Mouse (Mus musculus): ENCODE results near the gene Mbtd1.

DNA sequence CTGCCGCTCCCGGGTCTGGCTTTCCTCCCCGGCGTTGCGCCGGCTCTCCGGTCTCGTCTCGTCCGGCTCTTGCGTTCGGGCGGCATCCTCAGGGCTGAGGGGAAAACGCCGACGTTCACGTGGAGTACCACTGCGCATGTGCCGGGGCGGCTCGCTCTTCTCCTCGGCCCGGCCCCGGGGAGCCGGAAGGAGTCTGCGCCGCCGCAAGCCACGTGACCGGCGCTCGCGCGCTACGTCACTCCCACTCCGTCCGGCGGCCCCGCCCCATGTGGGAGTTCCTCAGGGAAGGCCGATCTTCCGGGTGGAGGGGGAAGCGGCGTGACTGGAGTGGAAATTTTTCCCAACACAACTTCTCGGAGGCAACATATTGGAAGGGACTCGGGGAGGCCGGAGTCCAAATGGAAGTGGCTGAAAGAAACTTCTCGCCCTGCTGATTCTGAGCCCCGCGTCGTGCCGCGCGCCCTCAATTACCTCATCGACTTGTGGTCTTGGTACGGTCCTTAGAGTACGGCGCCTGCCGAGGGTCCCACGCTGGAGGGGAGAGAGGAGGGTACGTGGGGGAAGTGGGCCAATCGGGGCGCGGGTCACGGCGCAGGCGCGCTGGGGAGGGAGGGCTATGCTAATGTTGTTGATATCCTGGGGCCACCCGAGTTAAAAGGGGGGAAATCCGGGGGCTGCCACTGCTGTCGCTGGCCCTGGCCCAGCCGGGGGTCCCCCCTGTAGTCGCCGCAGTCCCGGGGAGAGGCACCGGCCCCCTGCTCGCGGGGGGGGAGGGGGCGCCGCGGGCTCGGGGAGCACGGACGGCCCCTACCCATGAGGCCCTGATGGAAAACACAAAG, at the start of gene Mbtd1, which contains the start of gene Utp18:
- no peak for TF ChIP-seq CTCF (IDR thresholded peaks at IDR 0.05; ENCODE audit: extremely low read depth, insufficient read depth, low read length)
- peak; percentile 46; the same call in 1 of the 2 replicates for TF ChIP-seq POLR2A (IDR thresholded peaks at IDR 0.05; ENCODE audit: extremely low read depth, insufficient read depth, low read length)

Measured in cortical plate, adult 2 months (tissue).